Mouse (Mus musculus): ENCODE measurements at regions not wholly inside any gene's neighbourhood (a gene's known extent, or its start where the extent isn't known, plus 50 kb on each side); places are given as distances from the start of the nearest gene placed in this dataset.

GRCm38 (mm10) chr2:159523739-159524138, 729.1 kb downstream of the Dhx35 start:
- no peak for DNase-seq (ENCODE audit: low spot score)

GRCm38 (mm10) chr2:159534951-159535350, 740.3 kb downstream of the Dhx35 start:
- peak; percentile 71 for DNase-seq (ENCODE audit: low spot score)

DNA sequence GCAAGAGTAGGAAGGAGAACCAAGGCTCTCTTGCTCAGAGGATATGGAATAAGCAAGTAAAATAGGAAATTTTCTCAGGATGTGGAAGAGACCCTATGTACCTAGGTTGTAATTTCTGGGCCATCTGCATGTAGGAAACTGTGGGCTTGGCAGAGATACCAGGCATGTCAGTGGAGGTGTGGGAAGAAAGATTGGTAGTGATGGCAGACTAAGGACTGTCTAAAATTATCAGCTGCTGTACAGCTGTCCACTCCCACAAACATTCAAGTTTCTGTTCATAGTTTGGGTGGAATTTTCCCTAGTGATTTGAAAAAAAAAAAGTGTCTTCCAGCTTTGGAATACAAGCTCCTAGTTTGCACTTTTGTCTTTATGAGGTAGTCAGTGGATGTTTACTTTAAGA, 744.7 kb downstream of the Dhx35 start:
- DNase-seq (ENCODE audit: low spot score), result no peak

DNA sequence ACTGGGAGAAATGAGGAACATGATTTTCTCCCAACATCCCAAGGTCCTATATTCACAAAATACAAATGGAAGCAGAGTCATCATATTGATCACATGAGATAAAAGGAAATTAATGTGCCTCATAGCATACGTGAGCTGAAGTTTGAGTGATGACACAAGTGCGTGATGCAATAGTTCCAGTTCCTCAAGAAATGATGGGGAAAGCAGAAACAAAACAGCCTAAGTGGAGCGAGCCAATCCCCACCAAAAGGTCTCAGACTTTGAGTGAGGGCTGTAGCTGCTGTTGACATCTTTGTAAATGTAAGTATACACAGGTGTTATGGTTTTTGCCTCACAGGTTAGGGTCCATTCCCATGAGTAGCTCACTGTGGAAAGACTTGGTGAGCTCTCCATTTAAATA, 763.0 kb downstream of the Dhx35 start:
- DNase-seq (ENCODE audit: low spot score), result no peak

GRCm38 (mm10) chr2:159565255-159565654, 768.7 kb downstream of the Gm826 start:
- DNase-seq (ENCODE audit: low spot score), result no peak

GRCm38 (mm10) chr2:159565921-159566320, 768.0 kb downstream of the Gm826 start:
- no peak for DNase-seq (ENCODE audit: low spot score)

- DNase-seq (ENCODE audit: low spot score), result peak; percentile 81
Observed at GRCm38 (mm10) chr2:159566461-159566860, 767.5 kb downstream of the Gm826 start.

DNA sequence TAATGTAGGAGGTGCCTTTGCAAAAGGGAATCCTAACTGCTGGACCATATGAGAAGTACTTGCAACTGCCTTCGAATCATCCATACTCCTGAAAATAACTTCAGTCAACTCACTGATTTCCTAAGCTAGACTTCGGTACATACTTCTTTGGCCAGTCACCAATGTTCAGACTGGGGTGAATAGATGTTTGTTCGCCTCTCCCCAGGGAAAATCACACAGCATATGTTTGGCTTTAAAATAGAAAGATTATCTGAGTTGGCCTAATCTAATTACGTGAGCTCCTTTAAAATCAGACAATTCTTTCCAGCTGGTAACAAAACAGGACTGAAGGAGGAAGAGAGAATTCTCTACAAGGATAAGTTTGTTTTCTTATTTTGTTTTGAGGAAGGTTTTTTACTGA, 765.6 kb downstream of the Gm826 start:
- no peak for DNase-seq (ENCODE audit: low spot score)

- no peak for DNase-seq (ENCODE audit: low spot score)
Observed at GRCm38 (mm10) chr2:159571862-159572261, 762.1 kb downstream of the Gm826 start.

- DNase-seq (ENCODE audit: low spot score), result no peak
Observed at GRCm38 (mm10) chr2:159575271-159575670, 758.7 kb downstream of the Gm826 start.

DNA sequence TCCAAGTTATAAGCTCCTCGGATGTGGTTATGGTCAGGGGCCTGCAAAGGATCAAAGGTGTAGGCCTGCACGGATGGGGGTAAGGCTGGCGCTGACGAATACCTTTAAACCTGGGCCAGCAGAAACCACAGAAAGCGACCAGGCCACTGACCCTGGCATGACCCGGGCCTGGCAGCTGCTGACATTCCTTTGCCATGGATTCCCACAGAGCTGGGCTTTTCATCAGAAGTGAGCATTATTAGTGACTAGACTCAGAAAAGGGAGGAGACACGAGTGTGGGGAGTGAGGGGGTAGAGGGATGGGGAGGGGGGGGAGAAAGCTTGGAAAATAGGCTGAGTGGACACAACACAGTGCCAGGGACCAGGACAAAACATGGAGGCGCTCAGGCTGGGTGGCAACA, 750.9 kb downstream of the Gm826 start:
- DNase-seq (ENCODE audit: low spot score), result no peak

- DNase-seq (ENCODE audit: low spot score), result no peak
Observed at GRCm38 (mm10) chr2:159584641-159585040, 749.3 kb downstream of the Gm826 start.

DNA sequence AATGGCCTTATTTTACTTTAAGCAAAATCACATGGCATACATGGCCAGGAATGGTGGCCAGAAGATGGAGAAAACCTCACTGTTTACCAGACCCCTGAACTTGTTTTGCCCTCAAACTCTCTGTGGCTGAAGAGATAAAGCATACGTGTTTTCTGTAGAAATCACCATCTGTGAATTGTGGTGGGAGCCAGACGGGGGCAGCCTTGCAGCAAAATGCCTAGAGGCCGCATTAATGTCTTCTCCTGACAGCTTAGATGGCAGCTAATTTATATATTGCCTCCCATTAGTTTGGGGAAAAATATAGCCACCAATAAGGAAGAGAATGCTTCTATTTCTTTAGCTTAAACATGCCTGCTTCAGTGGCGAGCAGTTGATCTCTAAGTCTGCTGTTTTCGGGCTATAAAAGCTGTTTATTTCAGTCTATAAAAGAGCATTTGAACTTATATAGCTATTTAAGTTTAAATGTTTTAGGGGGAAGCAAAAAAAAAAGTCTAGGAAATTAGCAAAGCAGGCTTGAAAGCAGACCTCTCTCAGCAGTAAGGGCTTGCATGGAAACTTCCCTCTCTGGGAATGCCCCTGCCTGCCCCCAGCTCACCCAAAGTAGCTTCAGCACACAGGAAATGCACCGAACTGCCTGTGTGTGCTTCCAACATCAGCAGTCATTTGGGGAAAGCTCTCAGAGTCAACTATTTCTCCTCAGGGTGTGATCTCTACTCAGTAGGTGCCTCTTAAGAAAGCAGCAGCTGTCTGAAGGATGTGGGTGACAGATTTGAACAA, 747.1 kb downstream of the Gm826 start:
- DNase-seq (ENCODE audit: low spot score), result no peak

DNA sequence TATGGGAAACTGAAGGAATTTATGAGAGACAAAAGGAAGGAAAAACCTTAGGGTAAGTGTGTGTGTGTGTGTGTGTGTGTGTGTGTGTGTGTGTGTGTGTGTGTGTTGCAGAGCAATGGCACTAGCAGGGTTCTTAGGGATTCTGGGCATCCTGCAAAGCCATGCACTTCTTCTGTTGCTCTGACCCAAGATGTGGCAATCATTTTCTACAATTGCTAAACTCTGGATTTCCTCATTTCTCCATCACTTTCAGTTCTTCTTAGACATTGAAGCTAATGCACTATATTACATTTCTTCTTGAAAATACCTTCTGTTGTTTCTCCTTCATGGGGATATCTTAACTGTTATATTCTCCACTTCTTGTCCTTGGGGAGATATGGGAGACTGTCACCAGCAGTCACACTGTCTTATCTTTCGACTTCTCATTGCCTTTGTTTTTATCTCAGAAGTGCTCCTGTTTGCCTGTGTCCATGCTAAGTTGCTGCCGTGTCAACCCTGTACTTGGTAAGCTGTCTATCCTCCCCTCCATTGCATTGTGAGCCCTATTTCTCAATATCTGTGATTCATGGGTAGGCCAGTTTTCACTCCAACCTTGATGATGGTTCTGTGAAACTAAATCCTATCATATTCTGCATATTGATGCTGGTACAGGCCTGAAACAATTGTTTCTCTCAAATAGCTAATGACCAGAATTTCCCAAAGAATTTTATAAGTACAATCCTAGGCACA, 742.4 kb downstream of the Gm826 start:
- no peak for DNase-seq (ENCODE audit: low spot score)

DNA sequence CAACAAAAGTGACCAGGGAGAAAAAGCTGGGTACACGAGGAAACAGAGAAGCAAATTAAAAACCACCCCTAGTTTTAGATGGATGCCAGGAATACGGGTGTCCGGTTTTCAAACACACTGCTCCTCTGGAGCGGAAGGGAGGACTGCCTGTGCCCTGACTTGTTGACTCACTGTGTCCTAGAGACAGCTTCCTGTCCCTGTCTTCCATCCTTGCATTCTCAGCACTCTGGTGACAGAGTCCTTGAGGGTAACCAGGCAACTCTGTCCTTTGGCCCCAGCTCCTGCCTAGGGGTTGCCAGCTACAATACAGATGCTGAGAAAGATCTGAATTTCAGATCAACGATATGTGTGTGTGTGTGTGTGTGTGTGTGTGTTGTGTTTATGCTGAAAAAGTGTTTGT, 741.1 kb downstream of the Gm826 start:
- peak; percentile 40 for DNase-seq (ENCODE audit: low spot score)

DNA sequence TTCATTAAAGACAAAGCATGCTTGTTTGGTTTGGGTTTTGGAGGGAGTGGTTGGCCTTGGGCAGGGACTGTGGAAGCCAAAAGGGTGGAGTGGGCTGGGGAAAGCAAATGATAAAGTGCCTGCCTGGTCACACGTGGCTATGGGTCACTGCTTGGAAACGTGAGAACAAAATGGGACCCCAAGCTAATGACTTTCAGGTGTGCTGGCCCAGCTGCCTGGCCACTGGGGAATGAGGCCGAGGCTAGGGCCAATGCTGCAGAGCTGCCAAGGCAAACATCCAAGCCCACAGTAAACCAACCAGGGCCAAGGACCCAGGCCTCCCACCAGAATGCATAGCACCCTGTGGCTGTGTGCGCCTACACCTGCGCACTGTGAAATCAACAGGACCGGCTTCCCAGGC, 737.7 kb downstream of the Gm826 start:
- no peak for DNase-seq (ENCODE audit: low spot score)

GRCm38 (mm10) chr2:159598080-159598479, 735.9 kb downstream of the Gm826 start:
- no peak for DNase-seq (ENCODE audit: low spot score)

- no peak for DNase-seq (ENCODE audit: low spot score)
Observed at GRCm38 (mm10) chr2:159607191-159607590, 726.8 kb downstream of the Gm826 start.

- DNase-seq (ENCODE audit: low spot score), result no peak
Observed at GRCm38 (mm10) chr2:159610451-159610850, 723.5 kb downstream of the Gm826 start.

- DNase-seq (ENCODE audit: low spot score), result no peak
Observed at GRCm38 (mm10) chr2:159616685-159617084, 717.3 kb downstream of the Gm826 start.

DNA sequence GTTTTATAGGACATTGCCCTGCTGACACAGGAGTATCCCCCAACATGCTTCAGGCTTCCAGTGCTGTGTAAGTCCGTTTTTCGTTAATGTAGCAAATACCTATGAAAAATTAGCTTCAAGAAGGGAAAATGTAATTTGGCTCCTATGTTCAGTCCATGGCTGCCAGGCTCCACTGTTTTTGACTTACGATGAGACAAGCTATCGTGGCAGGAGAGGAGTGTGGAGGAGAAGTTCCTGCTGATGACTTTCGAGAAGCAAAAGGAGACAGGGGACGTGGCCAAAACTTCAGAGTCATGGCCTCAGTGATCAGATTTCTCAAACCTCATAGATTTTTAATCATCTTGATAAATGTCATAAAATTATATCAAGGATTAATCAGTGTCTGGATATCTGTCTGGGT, 712.7 kb downstream of the Gm826 start:
- no peak for DNase-seq (ENCODE audit: low spot score)

- no peak for DNase-seq (ENCODE audit: low spot score)
Observed at GRCm38 (mm10) chr2:159622141-159622669, 711.8 kb downstream of the Gm826 start.

DNA sequence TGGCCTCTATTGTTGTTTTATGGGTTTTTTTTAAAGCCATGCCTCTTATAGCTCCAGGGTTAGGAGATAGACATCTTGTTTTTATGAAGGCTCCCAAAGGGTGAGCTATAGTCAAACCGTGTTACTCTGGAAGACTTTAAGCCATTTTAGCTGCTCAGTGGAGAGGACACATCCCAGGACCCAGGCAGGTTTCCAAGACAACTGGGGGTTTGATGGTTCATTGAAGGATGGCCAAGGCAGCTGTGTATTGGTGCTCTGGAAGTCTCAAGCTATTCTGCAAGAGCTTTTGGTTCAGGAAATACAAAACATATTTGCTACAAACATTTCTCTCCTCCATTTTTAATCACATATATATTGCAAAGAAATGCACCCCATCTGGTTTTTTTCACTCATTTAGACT, 708.7 kb downstream of the Gm826 start:
- DNase-seq (ENCODE audit: low spot score), result peak; percentile 26
